Mouse (Mus musculus): ENCODE data around the gene Atxn2l. TPM values are rescaled to one million over a fixed set of nuclear protein-coding genes. Genes with fewer than 3 reads are reported as not detected.

Gene Atxn2l
- 82.8 and 104 TPM in 2 replicates for polyA plus RNA-seq (2012; rRNA removed)

GRCm38 (mm10) chr7:126503273-126503878 lies at the start of gene Atxn2l:
Gene Atxn2l (minus strand): TSS chr7:126503437.
- DNase-seq (ENCODE audit: low read depth) = no peak

GRCm38 (mm10) chr7:126545631-126546030 lies 42.4 kb upstream of the Atxn2l start:
- no peak for DNase-seq (ENCODE audit: low read depth)

- DNase-seq (ENCODE audit: low read depth) = no peak
Observed at GRCm38 (mm10) chr7:126541661-126542060, 38.4 kb upstream of the Atxn2l start.

GRCm38 (mm10) chr7:126537820-126538585 lies 34.8 kb upstream of the Atxn2l start:
- no peak for DNase-seq (ENCODE audit: low read depth)

GRCm38 (mm10) chr7:126536466-126536865 lies 33.2 kb upstream of the Atxn2l start:
- no peak for DNase-seq (ENCODE audit: low read depth)

- DNase-seq (ENCODE audit: low read depth) = no peak
Observed at GRCm38 (mm10) chr7:126535766-126536165, 32.5 kb upstream of the Atxn2l start.

GRCm38 (mm10) chr7:126533434-126533833 lies 30.2 kb upstream of the Atxn2l start:
- peak; percentile 37 for DNase-seq (ENCODE audit: low read depth)

- no peak for DNase-seq (ENCODE audit: low read depth)
Observed at GRCm38 (mm10) chr7:126528166-126528577, 24.9 kb upstream of the Atxn2l start.

- DNase-seq (ENCODE audit: low read depth) = no peak
Observed at GRCm38 (mm10) chr7:126523316-126523715, 20.1 kb upstream of the Atxn2l start.

GRCm38 (mm10) chr7:126519513-126519912 lies 16.3 kb upstream of the Atxn2l start:
- no peak for DNase-seq (ENCODE audit: low read depth)

GRCm38 (mm10) chr7:126518261-126518941 lies 15.2 kb upstream of the Atxn2l start:
- no peak for DNase-seq (ENCODE audit: low read depth)

GRCm38 (mm10) chr7:126511287-126511686 lies 8.1 kb upstream of the Atxn2l start:
- no peak for DNase-seq (ENCODE audit: low read depth)

- no peak for DNase-seq (ENCODE audit: low read depth)
Observed at GRCm38 (mm10) chr7:126507126-126507778, 4.0 kb upstream of the Atxn2l start.

GRCm38 (mm10) chr7:126504913-126505312 lies 1.7 kb upstream of the Atxn2l start:
- DNase-seq (ENCODE audit: low read depth) = no peak

- no peak for DNase-seq (ENCODE audit: low read depth)
Observed at GRCm38 (mm10) chr7:126502751-126503150, 486 bp downstream of the Atxn2l start.

- DNase-seq (ENCODE audit: low read depth) = no peak
Observed at GRCm38 (mm10) chr7:126502023-126502741, 1.1 kb downstream of the Atxn2l start.

GRCm38 (mm10) chr7:126501684-126502022 lies 1.6 kb downstream of the Atxn2l start:
- DNase-seq (ENCODE audit: low read depth) = no peak

- DNase-seq (ENCODE audit: low read depth) = no peak
Observed at GRCm38 (mm10) chr7:126499416-126499815, 3.8 kb downstream of the Atxn2l start.

GRCm38 (mm10) chr7:126497966-126498365 lies 5.3 kb downstream of the Atxn2l start:
- DNase-seq (ENCODE audit: low read depth) = no peak

- no peak for DNase-seq (ENCODE audit: low read depth)
Observed at GRCm38 (mm10) chr7:126496475-126496874, 6.8 kb downstream of the Atxn2l start.

GRCm38 (mm10) chr7:126494120-126494519 lies 9.1 kb downstream of the Atxn2l start:
- DNase-seq (ENCODE audit: low read depth) = no peak

GRCm38 (mm10) chr7:126491973-126492372 lies 11.3 kb downstream of the Atxn2l start:
- no peak for DNase-seq (ENCODE audit: low read depth)
